Mouse (Mus musculus): ENCODE data around the gene Pim2. TPM values are rescaled to one million over a fixed set of nuclear protein-coding genes. Genes with fewer than 3 reads are reported as not detected.
"Not testable (repeated sequence)": the region's sequence is repeated elsewhere in the genome, so short reads cannot be mapped to it uniquely, and the experiment has no call there.

The Pim2 gene
- polyA plus RNA-seq, 1 experiment from 2014 or later, result 10.0 TPM

DNA sequence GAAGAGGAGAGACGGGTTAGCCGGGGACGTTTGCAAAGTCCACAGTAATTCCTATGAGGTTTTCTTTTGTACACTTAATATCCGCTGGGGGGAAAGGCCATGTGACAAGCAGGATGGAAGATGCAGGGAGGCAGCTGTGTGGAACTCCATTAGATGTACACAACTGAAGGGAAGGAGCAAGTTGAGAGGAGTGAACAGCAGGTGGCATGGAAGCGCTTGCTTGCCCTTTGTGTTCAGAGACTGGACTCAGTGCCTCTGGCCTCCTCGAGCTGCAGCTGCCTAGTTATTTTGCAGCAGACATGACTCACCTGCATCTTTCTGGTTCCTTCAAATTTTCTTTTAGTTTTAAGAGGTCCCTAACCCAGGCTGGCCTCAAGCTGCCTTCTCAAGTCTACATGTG is 32.4 kb downstream of the Pim2 start:
- no peaks in the 10 kb centered on the region for H3K27me3 ChIP-seq
- H3K9ac ChIP-seq, result no peak overlapping the region
- no peak overlapping the region for H3K27ac ChIP-seq
- H3K36me3 ChIP-seq, result 0 out of 2 replicates have a peak, but pooled peaks cover 10% of the 10 kb centered on the region
- no peak overlapping the region for H3K4me2 ChIP-seq (replicated peaks)
- ATAC-seq (ENCODE audit: low FRiP score), result no peak; the same call in 1 of the 2 replicates
- H3K9me3 ChIP-seq (replicated peaks), result no peaks in the 10 kb centered on the region
- 50% methylated on average over 6 of the region's 6 CpGs for WGBS
- no peak overlapping the region for H3K4me3 ChIP-seq
- H3K4me1 ChIP-seq, result no peaks in the 10 kb centered on the region

DNA sequence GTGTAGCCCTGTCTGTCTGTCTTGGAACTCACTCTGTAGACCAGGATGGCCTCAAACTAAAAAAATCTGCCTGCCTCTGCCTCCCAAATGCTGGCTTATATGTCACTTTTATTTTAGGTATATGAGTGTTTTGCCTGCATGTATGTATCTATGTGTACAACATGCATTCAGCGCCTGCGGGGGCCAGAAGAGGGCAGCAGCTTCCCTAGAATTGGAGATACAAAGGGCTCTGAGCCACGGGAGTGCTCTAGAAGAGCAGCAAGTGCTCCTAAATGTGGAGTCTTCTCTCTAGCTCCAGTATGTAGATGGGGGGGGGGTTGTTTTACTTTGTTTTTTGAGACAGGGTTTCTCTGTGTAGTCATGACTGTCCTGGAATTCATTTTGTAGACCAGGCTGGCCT is 37.6 kb downstream of the Pim2 start:
- H3K4me2 ChIP-seq (replicated peaks); H3K27me3 ChIP-seq; H3K27ac ChIP-seq; H3K9me3 ChIP-seq (replicated peaks); H3K9ac ChIP-seq; ATAC-seq (ENCODE audit: low FRiP score); H3K36me3 ChIP-seq; H3K4me3 ChIP-seq; H3K4me1 ChIP-seq: not testable (repeated sequence)
- 25% methylated on average over 3 of the region's 3 CpGs for WGBS

GRCm38 (mm10) chrX:7917960-7918359 is 39.9 kb downstream of the Pim2 start:
- H3K9ac ChIP-seq; H3K4me1 ChIP-seq; H3K27ac ChIP-seq; ATAC-seq (ENCODE audit: low FRiP score); H3K4me2 ChIP-seq (replicated peaks); H3K36me3 ChIP-seq; H3K9me3 ChIP-seq (replicated peaks); H3K4me3 ChIP-seq: not testable (repeated sequence)
- peaks cover 13% of the 10 kb centered on the region for H3K27me3 ChIP-seq
- WGBS, result 71% methylated on average over 6 of the region's 6 CpGs

GRCm38 (mm10) chrX:7919601-7920383 is 41.7 kb downstream of the Pim2 start, which contains the start of gene Pcsk1n:
Gene Pcsk1n, plus strand, starts transcription at chrX:7919822.
- Histone ChIP-seq H3K4me1 (peaks cover 8% of the 10 kb centered on the region; the same call in 1 of the 2 replicates), H3K27me3 (peaks cover 23% of the 10 kb centered on the region), H3K9me3 (replicated peaks) (no peaks in the 10 kb centered on the region), H3K36me3 (no peaks in the 10 kb centered on the region), H3K4me3 (peak within 1 kb of the TSS; percentile 42), H3K4me2 (replicated peaks) (peak within 1 kb of the TSS; percentile 55), H3K27ac (peak within 1 kb of the TSS; percentile 79), H3K9ac (peak within 1 kb of the TSS; percentile 68)
- peak; percentile 90 for ATAC-seq (ENCODE audit: low FRiP score)
- 28% methylated on average over 37 of the region's 40 CpGs for WGBS

DNA sequence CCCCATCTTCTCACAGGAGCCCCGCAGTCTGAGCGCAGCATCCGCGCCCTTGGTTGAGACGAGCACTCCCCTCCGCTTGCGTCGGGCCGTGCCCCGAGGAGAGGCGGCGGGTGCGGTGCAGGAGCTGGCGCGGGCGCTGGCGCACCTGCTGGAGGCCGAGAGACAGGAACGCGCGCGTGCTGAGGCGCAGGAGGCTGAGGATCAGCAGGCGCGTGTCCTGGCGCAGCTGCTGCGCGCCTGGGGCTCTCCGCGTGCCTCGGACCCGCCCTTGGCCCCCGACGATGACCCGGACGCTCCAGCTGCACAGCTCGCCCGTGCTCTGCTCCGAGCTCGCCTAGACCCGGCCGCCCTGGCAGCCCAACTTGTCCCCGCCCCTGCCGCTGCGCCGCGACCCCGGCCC is 44.0 kb downstream of the Pim2 start:
- Histone ChIP-seq H3K27me3 (peaks cover 39% of the 10 kb centered on the region), H3K9ac (peak overlapping the region; percentile 44; the same call in 1 of the 2 replicates), H3K4me3 (peak overlapping the region; percentile 42), H3K9me3 (replicated peaks) (no peaks in the 10 kb centered on the region), H3K4me2 (replicated peaks) (peak overlapping the region; percentile 55), H3K27ac (no peak overlapping the region), H3K36me3 (no peaks in the 10 kb centered on the region), H3K4me1 (peaks cover 8% of the 10 kb centered on the region; the same call in 1 of the 2 replicates)
- ATAC-seq (ENCODE audit: low FRiP score), result 0 out of 2 replicates have a peak, but pooled peaks have one; percentile 22
- 24% methylated on average over 27 of the region's 48 CpGs for WGBS

GRCm38 (mm10) chrX:7926266-7926665 is 48.2 kb downstream of the Pim2 start:
- 70% methylated on average over 6 of the region's 6 CpGs for WGBS
- Histone ChIP-seq H3K9me3 (replicated peaks) (no peaks in the 10 kb centered on the region), H3K4me1 (peaks cover 8% of the 10 kb centered on the region; the same call in 1 of the 2 replicates), H3K4me2 (replicated peaks) (no peak overlapping the region), H3K27ac (no peak overlapping the region), H3K36me3 (peaks cover 10% of the 10 kb centered on the region; the same call in 1 of the 2 replicates), H3K27me3 (peaks cover 51% of the 10 kb centered on the region), H3K9ac (no peak overlapping the region), H3K4me3 (no peak overlapping the region)
- no peak for ATAC-seq (ENCODE audit: low FRiP score)

DNA sequence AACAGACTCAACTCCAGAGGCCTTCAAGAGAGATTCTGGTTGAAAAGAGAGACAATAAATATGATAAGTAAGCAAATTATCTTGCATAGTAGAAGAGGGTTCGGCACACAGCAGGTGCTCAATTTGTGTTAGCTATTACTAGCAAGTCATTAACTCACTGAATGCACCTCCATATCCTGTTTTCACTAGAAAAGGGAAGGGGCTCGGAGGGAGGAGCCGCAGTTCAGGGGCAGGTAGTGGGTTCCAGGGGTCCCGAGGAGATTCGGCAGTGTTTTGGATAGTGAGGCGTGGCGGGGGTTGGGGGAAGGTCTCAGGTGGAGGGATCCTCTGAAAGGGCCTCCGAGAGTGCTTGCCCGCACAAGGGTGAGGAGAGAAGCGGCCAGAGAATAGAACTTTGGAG is 49.1 kb downstream of the Pim2 start:
- Histone ChIP-seq H3K4me1 (peaks cover 8% of the 10 kb centered on the region; the same call in 1 of the 2 replicates), H3K9me3 (replicated peaks) (no peaks in the 10 kb centered on the region), H3K4me3 (no peak overlapping the region), H3K36me3 (peaks cover 15% of the 10 kb centered on the region; the same call in 1 of the 2 replicates), H3K4me2 (replicated peaks) (no peak overlapping the region), H3K27me3 (peaks cover 47% of the 10 kb centered on the region), H3K27ac (no peak overlapping the region), H3K9ac (no peak overlapping the region)
- 22% methylated on average over 10 of the region's 10 CpGs for WGBS
- ATAC-seq (ENCODE audit: low FRiP score), result no peak

GRCm38 (mm10) chrX:7928270-7928790 is 50.3 kb downstream of the Pim2 start, which contains the start of gene Eras:
Gene Eras, minus strand, starts transcription at chrX:7928607.
- peaks cover 15% of the 10 kb centered on the region; the same call in 1 of the 2 replicates for H3K36me3 ChIP-seq
- 13% methylated on average over 19 of the region's 19 CpGs for WGBS
- H3K4me2 ChIP-seq (replicated peaks), result no peak within 1 kb of the TSS
- H3K9ac ChIP-seq, result no peak within 1 kb of the TSS
- no peak within 1 kb of the TSS for H3K27ac ChIP-seq
- H3K4me1 ChIP-seq, result no peaks in the 10 kb centered on the region
- H3K9me3 ChIP-seq (replicated peaks), result no peaks in the 10 kb centered on the region
- H3K4me3 ChIP-seq, result no peak within 1 kb of the TSS
- peaks cover 34% of the 10 kb centered on the region for H3K27me3 ChIP-seq
- ATAC-seq (ENCODE audit: low FRiP score), result no peak

Other genes with a start within 250 kb of the Pim2 start
- gene Syp, start 239.8 kb upstream of the Pim2 start, polyA plus RNA-seq (2016; fragmentation: Nextera tagmentation; extraction: Ambion mirVana), result 44.3 and 47.2 TPM in 2 replicates
- 3.1 TPM in 2 replicates for gene Prickle3, start 221.0 kb upstream of the Pim2 start, polyA plus RNA-seq (2016; fragmentation: Nextera tagmentation; extraction: Ambion mirVana)
- gene Plp2, start 206.9 kb upstream of the Pim2 start, polyA plus RNA-seq (2016; fragmentation: Nextera tagmentation; extraction: Ambion mirVana), result 39.3 and 44.7 TPM in 2 replicates
- 0.50 TPM in 1 of 2 replicates, not detected in the other for gene Magix, start 197.0 kb upstream of the Pim2 start, polyA plus RNA-seq (2016; fragmentation: Nextera tagmentation; extraction: Ambion mirVana)
- 45.5 and 46.4 TPM in 2 replicates for gene Gpkow, start 181.1 kb upstream of the Pim2 start, polyA plus RNA-seq (2016; fragmentation: Nextera tagmentation; extraction: Ambion mirVana)
- 23.6 and 30.0 TPM in 2 replicates for gene Wdr45, start 163.9 kb upstream of the Pim2 start, polyA plus RNA-seq (2016; fragmentation: Nextera tagmentation; extraction: Ambion mirVana)
- gene Gm45208, start 156.0 kb upstream of the Pim2 start, polyA plus RNA-seq (2016; fragmentation: Nextera tagmentation; extraction: Ambion mirVana), result 1.7 TPM in 1 of 2 replicates, not detected in the other
- gene Praf2, start 149.8 kb upstream of the Pim2 start, polyA plus RNA-seq (2016; fragmentation: Nextera tagmentation; extraction: Ambion mirVana), result 86.0 and 88.5 TPM in 2 replicates
- 34.5 and 37.7 TPM in 2 replicates for gene Ccdc120, start 127.4 kb upstream of the Pim2 start, polyA plus RNA-seq (2016; fragmentation: Nextera tagmentation; extraction: Ambion mirVana)
- 33.9 and 34.8 TPM in 2 replicates for gene Tfe3, start 115.7 kb upstream of the Pim2 start, polyA plus RNA-seq (2016; fragmentation: Nextera tagmentation; extraction: Ambion mirVana)
- gene Gripap1, start 88.5 kb upstream of the Pim2 start, polyA plus RNA-seq (2016; fragmentation: Nextera tagmentation; extraction: Ambion mirVana), result 72.5 and 79.2 TPM in 2 replicates
- gene Kcnd1, start 56.0 kb upstream of the Pim2 start, polyA plus RNA-seq (2016; fragmentation: Nextera tagmentation; extraction: Ambion mirVana), result 1.1 and 2.0 TPM in 2 replicates
- 60.8 and 72.2 TPM in 2 replicates for gene Otud5, start 36.9 kb upstream of the Pim2 start, polyA plus RNA-seq (2016; fragmentation: Nextera tagmentation; extraction: Ambion mirVana)
- 35.1 and 40.1 TPM in 2 replicates for gene Slc35a2, start 5.8 kb downstream of the Pim2 start, polyA plus RNA-seq (2016; fragmentation: Nextera tagmentation; extraction: Ambion mirVana)
- 172 and 178 TPM in 2 replicates for gene Pqbp1, start 21.0 kb downstream of the Pim2 start, polyA plus RNA-seq (2016; fragmentation: Nextera tagmentation; extraction: Ambion mirVana)
- 138 and 144 TPM in 2 replicates for gene Timm17b, start 21.1 kb downstream of the Pim2 start, polyA plus RNA-seq (2016; fragmentation: Nextera tagmentation; extraction: Ambion mirVana)
- gene Gm10491, start 29.6 kb downstream of the Pim2 start, polyA plus RNA-seq (2016; fragmentation: Nextera tagmentation; extraction: Ambion mirVana), result not detected in 2 replicates
- gene Gm10490, start 31.3 kb downstream of the Pim2 start, polyA plus RNA-seq (2016; fragmentation: Nextera tagmentation; extraction: Ambion mirVana), result not detected in 2 replicates
- gene Pcsk1n, start 41.6 kb downstream of the Pim2 start, polyA plus RNA-seq (2016; fragmentation: Nextera tagmentation; extraction: Ambion mirVana), result 102 and 111 TPM in 2 replicates
- gene Eras, start 50.3 kb downstream of the Pim2 start, polyA plus RNA-seq (2016; fragmentation: Nextera tagmentation; extraction: Ambion mirVana), result not detected in 2 replicates
- gene Hdac6, start 69.6 kb downstream of the Pim2 start, polyA plus RNA-seq (2016; fragmentation: Nextera tagmentation; extraction: Ambion mirVana), result 68.2 and 68.5 TPM in 2 replicates
- 0.98 and 1.5 TPM in 2 replicates for gene Gata1, start 99.8 kb downstream of the Pim2 start, polyA plus RNA-seq (2016; fragmentation: Nextera tagmentation; extraction: Ambion mirVana)
- not detected in 2 replicates for gene Glod5, start 140.2 kb downstream of the Pim2 start, polyA plus RNA-seq (2016; fragmentation: Nextera tagmentation; extraction: Ambion mirVana)
- 58.6 and 60.2 TPM in 2 replicates for gene Suv39h1, start 196.5 kb downstream of the Pim2 start, polyA plus RNA-seq (2016; fragmentation: Nextera tagmentation; extraction: Ambion mirVana)
- 0.21 TPM in 1 of 2 replicates, not detected in the other for gene Was, start 212.2 kb downstream of the Pim2 start, polyA plus RNA-seq (2016; fragmentation: Nextera tagmentation; extraction: Ambion mirVana)

Measured in hindbrain, embryonic 12.5 days (tissue).